Mouse (Mus musculus) layer of hippocampus, adult 9-11 months (tissue): Measurements from ENCODE around the gene Sept9.
A peak's percentile ranks its signal among the peaks of the same experiment; 100 is the strongest.

Source experiments
- DNase-seq: peaks from one replicate; pipeline ENCODE4 v3.0.0; 2022

Sept9 gene

DNA sequence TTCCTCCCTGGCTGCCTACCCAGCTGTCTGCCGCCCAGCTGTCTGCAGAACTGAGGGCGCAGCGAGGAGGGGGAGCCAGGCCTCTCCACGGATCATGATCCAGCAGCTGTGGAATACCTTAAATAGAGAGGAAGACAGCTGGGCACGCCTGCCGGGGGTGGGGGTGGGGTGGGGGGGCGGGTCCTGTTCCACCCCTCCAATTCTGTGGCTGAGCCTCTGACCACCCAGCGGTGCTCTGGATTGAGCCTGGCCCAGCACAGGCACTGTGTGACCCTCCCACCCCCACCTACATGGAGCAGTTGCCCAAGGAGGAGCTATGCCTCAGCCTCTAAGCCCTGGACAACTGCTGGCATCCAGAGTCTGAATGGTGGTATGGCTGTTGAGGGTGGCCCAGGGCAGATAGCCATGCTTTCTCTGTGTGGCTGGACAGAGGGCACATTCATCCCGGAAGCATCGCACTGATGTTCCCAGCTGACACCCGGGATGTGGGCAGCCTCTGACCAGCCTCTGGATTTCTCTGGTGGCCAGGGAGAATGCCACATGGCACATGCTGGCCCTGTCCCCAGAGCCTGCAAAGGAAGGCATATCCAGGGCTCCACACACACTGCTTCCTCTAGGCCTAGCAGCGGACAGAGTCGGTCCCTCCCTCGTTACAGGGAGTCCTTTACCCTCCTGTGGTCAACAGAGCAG is 97.2 kb downstream of the Sept9 start:
- DNase-seq = peak; percentile 70

- no peak for DNase-seq
These were observed 97.8 kb downstream of the Sept9 start for GRCm38 (mm10) chr11:117297190-117297829.

- DNase-seq = no peak
These were observed 100.3 kb downstream of the Sept9 start for GRCm38 (mm10) chr11:117299741-117300140.

DNA sequence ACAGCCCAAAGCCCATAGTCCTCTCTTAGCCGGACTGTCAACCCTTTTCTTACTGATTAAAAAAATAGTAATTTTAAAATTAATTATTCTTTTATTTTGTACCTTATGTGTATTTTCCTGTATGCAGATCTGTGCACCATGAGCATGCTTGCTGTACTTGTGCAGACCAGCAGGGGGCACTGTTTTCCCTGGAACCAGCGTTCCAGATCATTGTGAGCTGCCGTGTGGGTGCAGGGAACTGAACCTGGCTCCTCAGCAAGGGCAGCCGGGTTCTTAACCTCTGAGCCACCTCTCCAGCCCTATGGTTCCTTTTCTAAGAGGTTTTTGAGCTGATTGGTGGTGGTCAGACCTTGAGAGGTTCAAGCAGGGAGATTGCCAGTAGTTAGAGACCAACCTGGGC is 101.3 kb downstream of the Sept9 start:
- DNase-seq = no peak

- no peak for DNase-seq
These were observed 102.3 kb downstream of the Sept9 start for GRCm38 (mm10) chr11:117301716-117302115.

- no peak for DNase-seq
These were observed 102.9 kb downstream of the Sept9 start for GRCm38 (mm10) chr11:117302371-117302770.

DNA sequence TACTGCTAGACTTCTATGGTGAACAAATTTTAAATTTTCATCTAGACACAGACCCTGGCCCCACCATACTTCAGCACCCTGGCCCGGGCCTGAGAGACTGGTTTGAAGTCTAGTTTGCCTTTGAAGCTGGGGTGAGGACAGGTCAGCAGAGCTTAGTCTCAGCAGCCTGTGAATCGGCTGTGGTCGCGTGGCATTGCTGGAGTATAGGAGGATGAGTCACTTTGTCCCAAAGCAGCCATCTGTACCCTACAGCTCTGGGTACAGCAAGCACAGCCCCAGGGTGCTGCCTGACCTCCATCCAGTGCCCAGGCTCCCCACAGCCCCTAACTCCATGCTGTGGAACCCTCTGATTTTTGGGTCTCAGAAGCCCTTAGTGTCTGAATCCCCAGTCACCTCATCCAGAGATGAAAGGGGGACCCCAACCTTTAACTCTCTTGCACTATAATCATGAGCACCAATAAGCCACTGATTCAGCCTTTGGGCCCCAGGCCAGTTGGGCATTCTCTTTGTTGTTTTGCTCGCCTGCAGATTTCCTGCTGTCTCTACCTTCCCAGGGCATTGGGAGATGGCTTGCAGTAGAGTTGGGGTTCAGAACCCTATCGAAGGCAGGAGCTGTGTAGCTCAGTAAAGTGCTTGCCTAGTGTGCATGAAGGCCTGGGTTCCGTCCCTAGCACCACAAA is 106.2 kb downstream of the Sept9 start:
- no peak for DNase-seq

DNA sequence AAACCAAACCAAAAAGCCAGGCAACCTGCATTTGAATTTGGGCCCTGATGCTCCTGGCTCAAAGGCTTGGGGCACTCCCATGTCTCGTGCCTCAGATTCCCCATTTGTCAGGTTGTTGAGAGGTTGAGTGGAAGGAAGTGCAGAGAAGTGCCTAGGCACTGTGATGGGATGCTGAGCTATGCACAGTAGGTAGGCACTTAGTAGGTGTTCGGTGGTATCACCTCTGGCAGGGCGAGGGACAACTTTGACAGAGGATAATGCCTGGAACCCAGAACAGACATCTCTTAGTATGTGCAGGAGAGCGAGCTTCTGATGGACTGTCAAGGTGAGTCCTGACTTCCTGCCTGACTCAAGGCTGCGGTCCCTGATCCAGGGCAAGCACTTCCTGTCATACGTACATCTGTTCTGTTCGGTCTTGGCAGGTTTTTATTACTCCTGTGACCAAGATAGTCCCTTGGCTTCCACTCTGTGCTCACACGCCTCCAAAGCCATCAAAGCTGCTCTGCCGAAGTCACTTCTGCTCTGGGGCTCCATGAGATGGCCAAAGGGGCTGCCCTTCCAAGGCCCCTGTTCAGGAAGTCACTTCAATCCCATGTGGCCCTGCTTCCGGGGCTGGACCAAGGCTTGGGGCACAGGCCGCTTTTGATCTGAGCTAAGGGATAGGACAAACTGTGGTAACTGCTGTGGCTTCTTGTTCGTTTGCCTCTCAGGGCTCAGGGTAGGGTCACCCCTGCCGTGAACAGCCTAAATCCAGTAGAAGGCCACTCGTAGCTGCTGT is 107.0 kb downstream of the Sept9 start:
- no peak for DNase-seq

- no peak for DNase-seq
These were observed 108.7 kb downstream of the Sept9 start for GRCm38 (mm10) chr11:117307895-117308786.

- DNase-seq = no peak
These were observed 109.9 kb downstream of the Sept9 start for GRCm38 (mm10) chr11:117309108-117309917.

- DNase-seq = no peak
These were observed 110.4 kb downstream of the Sept9 start for GRCm38 (mm10) chr11:117309918-117310287.

DNA sequence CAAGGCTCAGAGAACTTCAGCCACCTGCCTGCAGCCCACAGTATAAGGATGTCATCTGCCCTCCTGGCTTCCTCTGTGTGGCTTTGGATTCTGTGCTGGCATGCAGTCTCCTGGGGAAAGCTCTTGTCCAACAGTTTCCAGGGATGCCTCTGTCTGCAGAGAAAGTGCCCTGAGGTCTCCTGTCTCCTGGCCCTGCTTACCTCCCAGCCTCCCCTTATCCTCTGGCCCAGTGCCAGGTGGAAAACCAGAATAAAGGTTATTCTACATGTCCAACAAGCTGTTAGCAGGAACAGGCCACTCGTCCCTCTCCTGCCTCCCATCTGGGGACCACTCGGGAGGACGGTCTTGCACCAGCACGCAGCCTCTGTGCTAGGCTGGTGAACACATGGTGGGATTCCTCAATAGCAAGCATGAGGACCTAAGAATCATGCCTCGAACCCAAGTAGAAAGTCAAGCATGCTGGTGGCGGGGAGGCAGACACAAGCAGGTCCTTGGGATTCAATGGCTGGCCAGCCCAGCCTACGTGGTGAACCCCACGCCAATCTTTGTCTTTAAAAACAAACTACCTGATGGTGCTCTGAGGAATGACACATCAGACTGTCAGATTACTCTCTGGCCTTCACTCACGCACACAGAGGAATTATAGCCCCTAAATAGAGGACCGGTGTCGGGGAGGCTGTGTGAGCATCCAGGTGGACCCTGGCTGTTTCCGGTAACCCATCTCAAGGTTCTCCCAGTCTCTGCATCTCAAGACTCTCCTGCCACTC is 111.1 kb downstream of the Sept9 start:
- no peak for DNase-seq

GRCm38 (mm10) chr11:117311127-117311800 is 111.8 kb downstream of the Sept9 start:
- no peak for DNase-seq

DNA sequence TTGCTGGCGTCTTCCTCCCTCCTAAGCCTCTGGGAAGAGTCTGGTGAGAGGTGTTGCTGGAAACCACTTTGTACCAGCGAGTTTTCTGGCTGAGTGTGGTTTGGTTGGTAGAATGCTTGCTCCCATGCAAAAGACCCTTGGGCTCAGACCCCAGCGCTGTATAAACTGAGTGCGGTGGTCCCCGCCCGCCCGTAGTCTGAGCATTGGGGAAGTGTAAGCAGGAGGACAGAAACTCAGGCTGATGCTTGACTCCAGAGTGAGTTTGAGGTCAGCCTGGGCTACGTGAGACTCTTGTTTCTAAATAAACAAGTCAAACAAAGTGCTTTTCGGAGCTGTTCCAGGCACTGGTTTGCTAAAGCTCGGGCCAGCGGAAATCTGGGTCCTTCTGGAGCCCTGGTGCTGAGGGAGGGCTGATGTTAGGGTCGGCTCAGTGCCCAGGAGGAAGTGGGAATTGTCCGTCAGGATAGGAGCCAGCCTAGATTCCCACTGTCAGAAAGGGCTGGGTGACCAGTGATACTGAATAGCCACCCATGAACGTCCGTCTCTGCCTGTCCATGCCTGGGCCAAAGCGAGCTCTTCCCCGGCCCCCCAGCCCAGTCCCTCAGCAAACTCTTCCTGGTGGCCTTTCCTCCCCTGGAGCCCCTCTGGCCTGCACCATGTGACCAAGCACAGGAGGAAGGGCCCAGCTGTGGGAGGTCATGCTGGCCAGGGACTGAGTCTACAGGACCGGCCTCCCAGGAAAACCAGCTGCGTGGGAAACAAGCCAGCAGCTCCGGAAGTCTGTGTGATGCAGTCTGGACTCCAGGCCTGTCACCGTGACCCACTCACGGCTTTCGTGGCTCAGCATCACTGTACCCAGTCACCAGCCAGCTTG is 112.8 kb downstream of the Sept9 start:
- no peak for DNase-seq

- DNase-seq = no peak
These were observed 113.5 kb downstream of the Sept9 start for GRCm38 (mm10) chr11:117312936-117313335.

DNA sequence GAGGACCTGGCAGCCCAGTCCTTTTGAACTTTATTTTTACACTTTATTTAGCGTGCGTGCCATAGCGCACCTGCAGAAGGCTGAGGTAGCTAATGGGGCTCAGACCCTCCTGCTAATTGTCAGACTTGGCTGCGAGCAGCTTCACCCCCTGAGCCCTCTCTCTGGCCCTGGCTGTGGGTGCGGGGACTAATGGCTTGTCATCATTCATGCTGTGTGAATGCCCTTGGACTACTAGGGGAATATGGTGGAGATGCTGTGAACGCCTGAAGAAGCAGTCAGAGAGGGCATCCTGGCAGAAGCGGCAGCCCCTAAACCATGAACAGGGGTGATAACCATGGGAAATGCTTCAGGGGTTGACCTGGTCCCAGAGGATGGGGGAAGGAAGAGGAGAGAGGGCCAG is 114.0 kb downstream of the Sept9 start:
- no peak for DNase-seq

- DNase-seq = no peak
These were observed 114.6 kb downstream of the Sept9 start for GRCm38 (mm10) chr11:117314026-117314425.

DNA sequence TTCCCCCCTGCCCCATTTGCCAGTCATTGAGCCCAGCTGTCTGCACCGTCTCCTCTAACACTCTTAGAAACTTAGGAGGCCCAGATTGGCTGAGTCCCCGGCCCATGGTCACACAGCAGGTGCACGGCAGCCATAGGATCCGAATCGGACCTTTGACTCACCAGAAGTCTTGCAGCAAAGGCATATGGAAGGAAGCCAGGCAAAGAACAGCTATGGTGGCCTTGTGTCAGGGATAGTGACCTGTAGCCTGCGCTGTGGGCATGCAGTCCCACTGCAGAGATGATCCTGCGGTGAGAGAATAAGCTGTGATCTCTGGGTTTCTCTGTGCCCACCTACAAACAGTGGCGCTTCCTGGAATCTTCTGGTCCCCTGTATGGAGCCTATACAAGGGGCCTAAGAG is 115.1 kb downstream of the Sept9 start:
- DNase-seq = no peak

GRCm38 (mm10) chr11:117315309-117315708 is 115.8 kb downstream of the Sept9 start:
- DNase-seq = no peak
